Mouse (Mus musculus) cerebellum, adult 18-20 months (tissue): ENCODE data around the gene Zfp61.
A peak's percentile ranks its signal among the peaks of the same experiment; 100 is the strongest.
"Not testable (repeated sequence)": the region's sequence is repeated elsewhere in the genome, so short reads cannot be mapped to it uniquely, and the experiment has no call there.

Experiments
- DNase-seq, 2 experiments: peaks; one replicate each; pipeline ENCODE4 v3.0.0; 2021

The Zfp61 gene

DNA sequence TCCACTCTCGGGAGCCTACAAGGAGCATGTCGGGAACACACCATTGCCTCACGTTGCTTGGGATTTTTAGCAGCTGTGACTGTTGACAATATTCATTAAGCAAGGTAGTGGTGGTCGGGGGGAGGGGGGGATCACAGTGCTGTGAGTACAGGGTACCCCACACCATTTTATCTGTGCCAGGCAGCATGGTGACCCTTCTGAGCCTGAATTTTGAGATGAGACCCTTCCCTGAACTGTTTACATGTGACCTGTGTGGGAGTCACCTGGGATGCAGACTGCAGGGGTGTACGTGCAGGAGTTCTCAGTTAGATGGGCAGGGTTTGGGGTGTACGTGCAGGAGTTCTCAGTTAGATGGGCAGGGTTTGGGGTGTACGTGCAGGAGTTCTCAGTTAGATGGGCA is 4.6 kb downstream of the Zfp61 start:
- DNase-seq: no peak

DNA sequence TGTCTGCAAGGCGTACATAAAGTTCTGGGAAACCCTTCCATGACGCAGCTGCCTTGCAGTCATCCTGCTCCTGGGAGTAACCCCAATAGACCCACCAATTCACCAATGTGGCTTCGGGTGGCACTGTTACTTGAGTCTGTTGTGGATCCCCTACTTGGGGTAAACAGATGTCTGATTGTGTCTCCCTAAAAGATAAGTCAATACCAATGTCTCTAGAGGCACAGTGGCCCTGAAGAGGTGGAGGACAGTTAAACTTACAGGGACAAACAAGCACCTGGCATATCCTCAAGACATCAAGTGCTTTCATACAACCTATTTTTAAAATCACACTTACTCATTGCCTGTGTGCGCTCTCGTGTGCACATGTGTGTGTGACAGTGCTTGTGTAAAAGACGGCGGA is 5.7 kb downstream of the Zfp61 start:
- DNase-seq: no peak

- DNase-seq: no peak
Observed at GRCm38 (mm10) chr7:24294763-24295162, 6.3 kb downstream of the Zfp61 start.

GRCm38 (mm10) chr7:24293061-24293851 is 7.8 kb downstream of the Zfp61 start:
- DNase-seq: no peak

GRCm38 (mm10) chr7:24291387-24292090 is 9.5 kb downstream of the Zfp61 start:
- no peak for DNase-seq

DNA sequence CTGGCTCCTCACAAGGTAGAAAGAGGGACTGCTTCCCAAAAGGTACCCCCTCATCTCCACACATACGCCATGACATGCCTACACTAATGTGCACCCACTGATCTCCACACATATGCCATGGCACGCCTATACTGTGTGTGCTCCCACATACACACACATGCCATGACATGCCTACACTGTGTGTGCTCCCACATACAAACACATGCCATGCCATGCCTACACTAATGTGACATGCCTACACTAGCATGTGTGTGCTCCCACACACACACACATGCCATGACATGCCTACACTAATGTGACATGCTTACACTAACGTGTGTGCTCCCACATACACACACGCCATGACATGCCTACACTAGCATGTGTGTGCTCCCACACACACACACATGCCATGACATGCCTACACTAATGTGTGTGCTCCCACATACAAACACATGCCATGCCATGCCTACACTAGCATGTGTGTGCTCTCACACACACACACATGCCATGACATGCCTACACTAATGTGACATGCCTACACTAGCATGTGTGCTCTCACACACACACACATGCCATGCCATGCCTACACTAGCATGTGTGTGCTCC is 10.8 kb downstream of the Zfp61 start:
- DNase-seq: no peak

- DNase-seq: peak in 1 of 2 experiments; percentile 25
Observed at GRCm38 (mm10) chr7:24288512-24288911, 12.5 kb downstream of the Zfp61 start.

DNA sequence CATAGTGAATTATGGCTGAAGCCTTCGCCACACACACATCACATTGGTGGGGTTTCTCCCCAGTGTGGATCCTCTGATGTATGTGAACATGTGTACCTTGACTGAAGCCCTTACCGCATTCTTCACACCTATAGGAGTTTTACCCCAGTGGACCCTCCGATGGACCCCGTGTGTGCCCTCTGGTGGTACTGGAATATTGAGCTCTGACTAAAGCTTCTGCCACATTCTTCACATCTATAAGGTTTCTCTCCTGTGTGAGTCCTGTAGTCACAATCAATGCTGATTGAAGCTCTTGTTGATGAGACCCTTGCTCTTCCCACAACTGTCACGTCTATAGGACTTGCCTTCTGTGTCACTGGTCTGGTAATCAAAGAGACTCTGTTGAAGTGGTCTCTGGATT is 13.4 kb downstream of the Zfp61 start:
- no peak for DNase-seq

DNA sequence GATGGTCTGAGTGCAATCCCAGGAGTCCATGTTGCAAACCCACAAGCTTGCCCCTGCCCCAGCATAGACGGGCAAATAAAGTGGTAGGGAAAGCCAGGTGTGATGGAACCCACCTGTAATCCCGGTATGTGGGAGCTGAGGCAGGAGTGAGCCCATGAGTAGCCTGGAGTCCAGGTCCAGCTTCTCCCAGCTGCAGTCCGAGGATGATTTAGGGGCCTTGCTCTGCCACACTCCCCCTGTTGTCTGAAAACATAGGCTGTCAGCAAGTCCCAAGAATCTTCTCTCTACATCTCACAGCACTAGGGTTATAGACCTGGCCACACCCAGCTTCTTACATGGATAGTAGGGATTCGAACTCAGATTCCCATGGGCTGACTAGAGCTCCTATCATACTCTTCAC is 14.1 kb downstream of the Zfp61 start:
- no peak for DNase-seq

- DNase-seq: no peak
Observed at GRCm38 (mm10) chr7:24286090-24286489, 14.9 kb downstream of the Zfp61 start.

- DNase-seq: no peak
Observed at GRCm38 (mm10) chr7:24280858-24281145, 20.2 kb downstream of the Zfp61 start.

GRCm38 (mm10) chr7:24280031-24280857 is 20.8 kb downstream of the Zfp61 start:
- DNase-seq: no peak

DNA sequence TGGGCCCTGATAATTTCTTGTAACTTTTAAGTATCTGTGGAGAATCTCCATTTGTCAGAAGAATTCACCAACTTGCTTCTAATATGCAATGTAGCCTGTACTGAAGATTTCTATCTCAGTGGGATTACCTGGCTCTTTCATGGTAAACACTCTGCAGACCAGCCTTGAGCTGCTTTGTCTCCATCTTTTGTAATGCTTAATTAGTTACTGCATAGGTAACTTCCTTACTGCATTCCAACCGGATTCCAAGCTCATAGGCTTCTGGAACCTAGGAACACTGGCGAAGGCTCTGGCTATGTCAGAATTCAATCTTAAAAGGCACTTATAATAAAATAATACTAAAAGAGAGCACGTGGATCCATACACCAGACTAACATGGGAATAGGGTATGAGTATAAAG is 22.3 kb downstream of the Zfp61 start:
- not testable (repeated sequence) for DNase-seq

- DNase-seq: no peak
Observed at GRCm38 (mm10) chr7:24274456-24274855, 26.6 kb downstream of the Zfp61 start.

DNA sequence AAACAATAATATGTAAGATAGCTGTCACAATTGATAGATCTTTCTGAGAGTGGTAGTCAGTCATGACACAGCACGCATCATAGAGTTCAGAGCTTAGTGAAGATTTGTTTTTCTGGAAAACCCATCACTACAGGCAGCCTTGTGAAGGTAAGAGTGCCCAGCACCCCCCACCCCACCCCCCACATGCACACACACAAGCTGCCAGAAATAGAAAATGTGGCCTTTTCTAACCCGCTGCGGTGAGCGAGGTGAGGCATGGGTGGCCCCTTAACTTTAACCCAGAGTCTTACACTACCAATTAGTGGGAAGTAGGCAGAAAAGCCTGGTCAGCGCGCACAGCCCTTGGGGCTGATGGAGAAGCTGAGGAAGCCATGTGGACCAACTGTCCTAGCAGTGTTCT is 29.8 kb downstream of the Zfp61 start:
- DNase-seq: no peak

GRCm38 (mm10) chr7:24270288-24270672 is 30.8 kb downstream of the Zfp61 start, which contains the start of gene Zfp93:
Gene Zfp93, plus strand, starts transcription at chr7:24270420.
- peak; percentile 80 to 91 for DNase-seq

GRCm38 (mm10) chr7:24269667-24270287 is 31.3 kb downstream of the Zfp61 start:
- DNase-seq: peak in 1 of 2 experiments; percentile 29

- DNase-seq: no peak
Observed at GRCm38 (mm10) chr7:24269256-24269655, 31.8 kb downstream of the Zfp61 start.

- DNase-seq: no peak
Observed at GRCm38 (mm10) chr7:24268176-24269155, 32.6 kb downstream of the Zfp61 start.

DNA sequence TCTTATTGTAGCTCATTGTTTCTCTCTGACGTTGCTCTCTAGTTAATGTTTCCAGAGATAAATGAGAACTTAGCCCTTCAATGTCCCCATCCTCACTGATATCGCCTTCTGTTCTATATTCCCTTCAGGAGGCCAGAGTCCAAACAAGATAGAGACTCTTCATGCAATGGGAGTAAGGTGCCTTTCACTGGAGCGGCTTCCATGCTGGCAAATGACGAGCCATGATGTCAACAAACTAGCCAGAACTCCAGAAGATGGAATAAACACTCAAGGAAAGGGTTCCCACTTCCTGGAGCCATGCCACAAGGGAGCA is 41.1 kb downstream of the Zfp61 start:
- no peak for DNase-seq

DNA sequence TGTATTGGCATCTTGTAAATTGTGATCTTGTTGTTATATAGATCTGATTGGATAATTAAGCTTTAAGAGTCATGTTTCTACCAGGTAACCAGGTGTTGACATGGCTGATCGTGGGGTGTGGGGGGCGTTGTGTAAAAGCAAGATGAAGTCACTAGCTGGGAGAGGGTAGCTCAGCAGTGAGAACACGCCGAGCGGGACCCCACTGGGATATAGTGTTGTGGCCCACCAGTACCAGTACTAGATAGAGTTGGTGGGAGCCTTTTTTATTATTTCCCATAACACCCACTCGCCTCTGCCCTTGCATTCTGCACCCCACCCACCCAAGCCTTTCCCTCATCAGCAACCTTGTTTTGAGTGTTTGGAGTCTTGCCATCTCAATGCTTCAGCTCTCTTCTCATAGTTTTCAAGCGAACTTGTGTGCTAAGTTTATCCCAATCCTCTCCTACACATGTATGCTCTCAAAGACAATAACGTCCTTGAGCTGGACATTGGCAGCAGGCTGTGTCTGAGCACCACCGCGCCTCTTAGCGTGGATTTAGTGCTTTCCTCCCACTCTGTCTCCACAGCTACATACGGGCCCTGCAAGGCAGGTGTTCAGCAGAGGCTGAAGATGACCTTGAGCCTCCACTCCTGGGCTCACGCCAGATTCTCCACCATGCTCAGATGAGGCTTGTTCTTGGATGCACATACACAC is 41.6 kb downstream of the Zfp61 start:
- DNase-seq: no peak
